Mouse (Mus musculus) liver, postnatal 0 days (tissue): ENCODE measurements around the gene Taok1. TPM values are rescaled to one million over a fixed set of nuclear protein-coding genes. Genes with fewer than 3 reads are reported as not detected.

Experiments used
- ATAC-seq: fragments of 200-750 bp; cut with Nextera tagmentation; 2 replicates; pipeline ENCODE4 v1.8.0; 2017; ENCODE audit warnings: mild to moderate bottlenecking, moderate library complexity
- DNase-seq: peaks from one replicate; pipeline ENCODE4 v3.0.0-alpha.2; 2016
- H3K27ac ChIP-seq: fragments of 300-500 bp; sonication (generic); 2 replicates; pipeline ENCODE4 v1.5.1; 2014; ENCODE audit warnings: antibody characterized with exemption, moderate library complexity, mild to moderate bottlenecking, low read depth
- H3K27me3 ChIP-seq: fragments of 300-500 bp; sonication (generic); 2 replicates; pipeline ENCODE4 v1.6.1; 2014; ENCODE audit warnings: low read length, control low read depth, mixed read lengths; ENCODE audit not compliant: insufficient read depth
- H3K36me3 ChIP-seq: fragments of 300-500 bp; sonication (generic); replicated peaks from 2 replicates; pipeline ENCODE4 v1.6.1; 2014; ENCODE audit warnings: mild to moderate bottlenecking, control low read depth, low read length, moderate library complexity, mixed read lengths; ENCODE audit not compliant: insufficient read depth
- H3K4me1 ChIP-seq: fragments of 300-500 bp; sonication (generic); 2 replicates; pipeline ENCODE4 v1.6.1; 2014; ENCODE audit warnings: antibody characterized with exemption, mild to moderate bottlenecking, control low read depth; ENCODE audit not compliant: insufficient read depth
- H3K4me2 ChIP-seq: fragments of 300-500 bp; sonication (generic); 2 replicates; pipeline ENCODE4 v1.6.1; 2014; ENCODE audit warnings: low read depth, mild to moderate bottlenecking, low read length, moderate library complexity, mixed read lengths
- H3K4me3 ChIP-seq: fragments of 300-500 bp; sonication (generic); 2 replicates; pipeline ENCODE4 v1.5.1; 2014; ENCODE audit warnings: low read depth, low read length
- H3K9ac ChIP-seq: fragments of 300-500 bp; sonication (generic); replicated peaks from 2 replicates; pipeline ENCODE4 v1.6.1; 2014; ENCODE audit warnings: mild to moderate bottlenecking, moderate library complexity
- H3K9me3 ChIP-seq: fragments of 300-500 bp; sonication (generic); 2 replicates; pipeline ENCODE4 v1.6.1; 2016; ENCODE audit warnings: mild to moderate bottlenecking, control low read depth, low read length, mixed read lengths
- CTCF ChIP-seq: sonication (generic); IDR thresholded peaks from 2 replicates; pipeline ENCODE4 v1.5.1; 2016; ENCODE audit warnings: antibody characterized with exemption, low read depth
- EP300 ChIP-seq: IDR thresholded peaks from 2 replicates; pipeline ENCODE4 v1.6.1; 2016; ENCODE audit warnings: antibody characterized with exemption, low read depth, mild to moderate bottlenecking
- WGBS: fragments of 180-500 bp; shearing (Covaris S2); extraction: QIAGEN DNeasy Blood & Tissue Kit; methylation state at CpG from one replicate; pipeline ENCODE4 v1.1.7; 2014; ENCODE audit not compliant: insufficient replicate concordance; 5-methylcytosine and 5-hydroxymethylcytosine counted together
- polyA plus RNA-seq: library from polyadenylated mRNA; unstranded; fragments of >200 nt; fragmentation: Nextera tagmentation; extraction: Ambion mirVana; gene quantifications from 2 replicates; pipeline ENCODE4 v1.2.1, GENCODE M21; 2015

Gene Taok1
- polyA plus RNA-seq, 1 experiment from 2014 or later: 5.0 TPM

DNA sequence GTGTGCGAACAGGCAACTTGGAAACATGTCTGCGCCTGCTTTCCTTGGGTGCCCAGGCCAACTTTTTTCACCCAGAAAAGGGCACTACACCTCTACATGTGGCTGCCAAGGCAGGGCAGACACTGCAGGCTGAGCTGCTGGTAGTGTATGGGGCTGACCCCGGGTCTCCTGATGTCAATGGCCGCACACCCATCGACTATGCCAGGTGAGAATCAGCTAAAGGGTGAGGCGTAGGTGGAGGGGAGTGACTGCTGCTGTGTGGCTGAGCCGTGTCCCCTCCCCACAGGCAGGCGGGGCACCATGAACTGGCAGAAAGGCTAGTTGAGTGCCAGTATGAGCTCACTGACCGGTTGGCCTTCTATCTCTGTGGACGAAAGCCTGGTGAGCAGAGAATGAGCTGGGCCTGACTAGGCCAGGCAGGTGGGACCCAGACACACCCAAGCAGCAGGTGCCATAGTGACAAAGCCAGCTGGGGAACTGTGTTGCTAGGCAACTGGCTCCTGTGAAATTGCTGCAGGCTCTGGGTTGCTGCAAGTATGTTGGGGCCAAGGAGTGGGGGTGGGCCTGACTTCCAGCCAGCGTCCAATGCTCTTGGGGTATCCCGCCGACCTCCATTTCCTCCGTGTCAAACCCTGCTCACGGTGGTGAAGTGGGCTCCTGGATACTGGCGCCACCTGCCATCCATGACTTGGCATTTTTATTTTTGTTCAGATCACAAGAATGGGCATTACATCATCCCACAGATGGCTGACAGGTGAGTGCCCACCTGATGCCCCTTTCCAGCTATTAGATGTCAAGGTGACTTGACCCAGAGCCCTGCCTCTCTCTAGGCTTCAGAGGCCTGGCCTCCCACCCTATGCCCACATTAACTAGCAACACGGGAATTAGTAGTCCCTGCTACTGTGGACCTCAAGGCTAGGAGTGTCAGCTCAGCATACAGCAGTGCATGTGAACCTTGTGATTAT, 107.0 kb downstream of the Taok1 start:
- no peak overlapping the region for H3K4me3 ChIP-seq
- H3K36me3 ChIP-seq: peaks cover 39% of the 10 kb centered on the region
- H3K27me3 ChIP-seq: no peaks in the 10 kb centered on the region
- no peak overlapping the region for H3K4me2 ChIP-seq
- no peaks in the 10 kb centered on the region for H3K9me3 ChIP-seq
- peak; percentile 14 for DNase-seq
- no peak overlapping the region for H3K27ac ChIP-seq
- TF ChIP-seq CTCF (no peak), EP300 (no peak)
- WGBS: 83% methylated on average over 17 of the region's 17 CpGs
- no peak for ATAC-seq
- peaks cover 15% of the 10 kb centered on the region for H3K4me1 ChIP-seq
- no peak overlapping the region; the same call in 1 of the 2 replicates for H3K9ac ChIP-seq

DNA sequence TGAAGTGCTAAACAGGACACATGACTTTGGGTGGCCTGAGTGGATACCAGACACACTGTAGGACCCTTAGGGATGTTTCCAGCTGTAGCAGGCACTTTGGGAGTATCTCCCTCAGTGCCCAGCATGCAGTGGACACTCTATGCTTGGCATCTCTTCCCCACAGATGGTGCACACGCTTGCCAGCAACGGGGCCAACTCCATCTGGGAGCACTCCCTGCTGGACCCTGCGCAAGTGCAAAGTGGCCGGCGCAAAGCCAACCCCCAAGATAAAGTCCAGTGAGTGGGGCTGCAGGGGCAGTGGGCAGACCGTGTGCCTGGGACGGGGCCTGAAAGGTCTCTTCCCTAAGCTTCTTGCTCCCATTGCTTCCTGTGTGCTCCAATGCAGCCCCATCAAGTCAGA, 108.3 kb downstream of the Taok1 start:
- H3K9ac ChIP-seq: no peak overlapping the region
- TF ChIP-seq CTCF (no peak), EP300 (no peak)
- no peaks in the 10 kb centered on the region for H3K9me3 ChIP-seq
- H3K4me2 ChIP-seq: no peak overlapping the region
- ATAC-seq (no peak), DNase-seq (no peak)
- H3K36me3 ChIP-seq: peaks cover 27% of the 10 kb centered on the region
- 82% methylated on average over 7 of the region's 7 CpGs for WGBS
- peaks cover 26% of the 10 kb centered on the region for H3K4me1 ChIP-seq
- no peak overlapping the region for H3K27ac ChIP-seq
- H3K27me3 ChIP-seq: no peaks in the 10 kb centered on the region
- no peak overlapping the region for H3K4me3 ChIP-seq

DNA sequence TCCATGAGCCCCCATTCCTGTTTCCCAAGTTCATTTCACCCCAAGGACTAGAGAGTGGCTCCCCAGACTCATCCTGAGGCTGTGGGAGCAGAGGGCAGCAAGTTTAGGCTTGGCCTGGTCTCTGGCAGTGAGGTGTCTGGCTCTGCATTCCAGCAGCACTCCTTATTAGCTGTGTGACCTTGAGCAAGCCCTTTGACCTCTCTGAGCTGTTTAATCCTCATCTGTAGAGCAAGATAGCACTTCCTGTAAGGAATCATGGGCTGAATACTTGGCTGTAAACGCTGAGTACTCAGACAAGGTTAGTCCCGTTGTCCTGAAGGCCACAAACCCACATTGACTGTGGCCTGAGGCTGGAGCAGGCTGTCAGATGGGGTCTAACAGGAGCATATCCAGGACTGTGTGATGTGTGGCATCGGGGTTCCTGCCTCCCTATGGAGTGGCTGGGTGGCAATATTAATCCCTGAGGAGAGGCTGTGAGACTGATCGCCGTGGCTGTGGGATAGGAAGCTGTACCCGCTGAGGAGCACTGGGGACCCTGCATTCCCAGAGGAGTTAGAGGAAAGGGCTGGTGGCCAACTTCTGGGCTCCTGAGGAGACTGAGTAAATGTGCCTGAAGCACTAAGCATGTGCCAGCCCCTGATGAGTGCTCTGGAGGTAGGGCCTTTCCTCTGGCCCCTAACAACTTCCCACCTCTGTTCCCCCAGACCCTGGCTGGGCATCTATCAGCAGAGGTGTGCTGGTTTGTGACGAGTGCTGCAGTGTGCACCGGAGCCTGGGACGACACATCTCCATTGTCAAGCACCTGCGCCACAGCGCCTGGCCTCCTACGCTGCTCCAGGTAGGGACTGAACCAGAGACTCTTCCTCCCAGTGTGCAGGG, 109.1 kb downstream of the Taok1 start:
- no peak for ATAC-seq
- H3K9ac ChIP-seq: 0 out of 2 replicates have a peak overlapping the region, but pooled peaks have one; percentile 13

DNA sequence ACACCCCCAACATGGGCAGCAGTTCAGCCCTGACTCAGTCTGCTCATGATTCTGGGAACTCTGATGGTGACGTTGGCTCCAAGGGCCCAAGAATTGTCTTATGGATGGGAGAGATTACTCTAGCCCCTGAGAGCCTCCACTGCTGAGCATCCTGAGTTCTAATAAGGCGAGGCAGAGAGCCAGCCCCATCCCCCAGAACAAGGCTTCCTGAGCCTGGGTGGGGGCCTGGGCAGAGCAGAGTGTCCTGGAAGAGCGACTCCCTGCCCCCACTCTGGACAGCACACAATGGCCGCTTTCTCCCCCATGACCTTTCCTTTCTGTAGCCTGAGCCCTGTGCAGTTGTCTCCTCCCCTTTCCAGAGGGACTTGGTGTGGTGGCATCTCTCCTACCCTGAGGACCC, 109.8 kb downstream of the Taok1 start:
- DNase-seq: peak; percentile 19
- Histone ChIP-seq H3K9ac (no peak overlapping the region), H3K27me3 (no peaks in the 10 kb centered on the region), H3K36me3 (peaks cover 18% of the 10 kb centered on the region), H3K27ac (peak overlapping the region; percentile 57; the same call in 1 of the 2 replicates), H3K4me1 (peaks cover 33% of the 10 kb centered on the region), H3K4me3 (no peak overlapping the region), H3K9me3 (no peaks in the 10 kb centered on the region), H3K4me2 (no peak overlapping the region)
- no peak for TF ChIP-seq EP300
- no peak for TF ChIP-seq CTCF
- ATAC-seq: no peak
- WGBS: 71% methylated on average over 4 of the region's 4 CpGs

More for the DNA sequence above, 109.1 kb downstream of the Taok1 start:
- H3K27me3 ChIP-seq: no peaks in the 10 kb centered on the region
- TF ChIP-seq CTCF: no peak
- no peak for TF ChIP-seq EP300
- peaks cover 33% of the 10 kb centered on the region for H3K4me1 ChIP-seq
- H3K36me3 ChIP-seq: peaks cover 25% of the 10 kb centered on the region
- H3K4me2 ChIP-seq: no peak overlapping the region
- 86% methylated on average over 12 of the region's 12 CpGs for WGBS
- H3K9me3 ChIP-seq: no peaks in the 10 kb centered on the region
- H3K4me3 ChIP-seq: no peak overlapping the region
- no peak for DNase-seq
- H3K27ac ChIP-seq: peak overlapping the region; percentile 57; the same call in 1 of the 2 replicates

DNA sequence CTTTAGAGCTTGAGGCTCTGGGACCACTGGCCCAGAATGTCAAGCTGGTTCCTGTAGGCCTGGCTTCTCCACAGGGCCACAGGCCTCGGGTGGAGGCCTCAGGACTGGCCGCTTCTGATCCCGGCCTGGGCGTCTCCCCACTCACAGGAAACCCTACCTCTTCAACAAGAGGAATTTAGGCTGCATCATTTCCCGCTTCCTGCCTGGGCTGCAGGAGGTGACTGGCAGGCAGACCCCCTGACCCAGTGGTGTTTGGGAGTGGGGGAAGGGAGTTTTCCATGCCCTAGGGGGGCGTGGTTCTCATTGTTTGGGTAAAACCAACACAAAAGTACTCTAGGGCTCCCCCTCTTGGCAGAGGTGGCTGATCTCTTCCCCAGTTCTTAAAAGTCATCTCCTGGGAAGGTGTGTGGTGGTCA, 110.3 kb downstream of the Taok1 start:
- H3K9me3 ChIP-seq: no peaks in the 10 kb centered on the region
- no peak overlapping the region for H3K4me2 ChIP-seq
- TF ChIP-seq EP300: 0 out of 2 replicates have a peak, but pooled peaks have one; percentile 19
- TF ChIP-seq CTCF: peak; percentile 56
- ATAC-seq: no peak
- H3K9ac ChIP-seq: no peak overlapping the region
- H3K27me3 ChIP-seq: no peaks in the 10 kb centered on the region
- peaks cover 17% of the 10 kb centered on the region for H3K36me3 ChIP-seq
- H3K4me3 ChIP-seq: no peak overlapping the region
- WGBS: 47% methylated on average over 6 of the region's 6 CpGs
- peak; percentile 73 for DNase-seq
- H3K4me1 ChIP-seq: peaks cover 36% of the 10 kb centered on the region
- peak overlapping the region; percentile 76 for H3K27ac ChIP-seq

DNA sequence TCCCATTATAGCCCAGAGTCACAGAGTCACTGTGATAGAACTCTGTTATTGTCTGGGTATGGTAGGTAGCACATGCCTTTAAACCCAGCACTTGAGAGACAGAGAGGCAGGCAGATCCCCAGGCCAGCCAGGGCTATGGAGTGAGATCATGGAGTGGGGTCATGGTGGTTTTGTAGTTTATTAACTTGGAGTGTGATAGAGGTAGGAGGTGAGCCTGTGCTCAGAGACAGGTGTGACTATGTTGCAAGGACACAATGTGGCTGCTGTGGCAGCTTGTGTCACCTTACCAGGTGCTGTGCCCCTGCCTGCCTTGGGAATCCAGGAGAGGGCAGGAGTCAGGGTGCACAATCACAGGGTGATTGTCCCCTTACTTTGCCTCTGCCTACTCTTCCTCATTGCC, 112.1 kb downstream of the Taok1 start:
- ATAC-seq (peak; percentile 54), DNase-seq (peak; percentile 22)
- Histone ChIP-seq H3K36me3 (peaks cover 8% of the 10 kb centered on the region), H3K4me1 (peaks cover 54% of the 10 kb centered on the region), H3K27me3 (peaks cover 10% of the 10 kb centered on the region), H3K27ac (peak overlapping the region; percentile 34), H3K9ac (no peak overlapping the region), H3K4me3 (no peak overlapping the region), H3K4me2 (no peak overlapping the region), H3K9me3 (no peaks in the 10 kb centered on the region)
- TF ChIP-seq CTCF: no peak
- TF ChIP-seq EP300: no peak
